Mouse (Mus musculus): ENCODE measurements around the gene Sdhaf2.
"Not testable (repeated sequence)": the region's sequence is repeated elsewhere in the genome, so short reads cannot be mapped to it uniquely, and the experiment has no call there.

Gene Sdhaf2

DNA sequence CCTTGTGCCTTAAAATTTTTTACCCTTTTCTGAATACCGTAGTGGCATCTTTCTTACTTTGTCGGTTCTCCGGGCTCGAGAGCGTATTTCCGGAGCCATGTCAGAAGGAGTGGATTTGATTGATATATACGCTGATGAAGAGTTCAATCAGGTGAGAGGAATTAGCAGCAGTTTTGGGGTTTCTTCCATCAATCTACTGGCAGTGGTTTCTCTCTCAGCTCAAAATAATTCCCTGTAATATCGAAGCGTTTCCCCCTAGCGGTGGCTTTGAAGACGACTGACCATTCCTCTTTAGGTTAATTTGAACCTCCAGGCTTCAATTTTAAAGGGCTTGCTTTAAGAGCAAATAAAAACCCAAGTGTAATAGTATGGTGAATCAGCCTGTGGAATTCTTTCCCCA is at the start of gene Sdhaf2:
Sdhaf2 (minus strand) TSS at position 233 of the 400 bp plus-strand sequence.
- peak in 1 of 2 experiments; percentile 19 for DNase-seq (ENCODE audit: low spot score in 2 of 2)

DNA sequence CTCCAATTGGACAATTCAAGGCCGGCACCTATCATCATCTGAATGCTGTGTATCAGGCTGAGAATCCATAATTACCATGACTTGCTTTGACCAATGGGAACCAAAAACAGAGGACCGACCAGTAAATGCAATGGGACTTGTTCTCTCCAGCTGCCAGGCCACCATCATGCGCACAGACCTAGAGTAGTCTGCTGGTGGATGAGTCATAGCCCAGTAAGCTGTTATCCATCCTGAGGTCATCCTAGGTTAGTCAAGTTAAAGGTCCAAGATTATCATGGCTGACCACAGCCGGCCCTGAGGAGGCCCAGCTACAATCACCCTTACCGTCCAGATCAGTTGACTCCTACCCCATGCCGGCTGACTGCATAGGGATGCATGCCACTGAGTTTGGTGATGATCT is 43.7 kb upstream of the Sdhaf2 start:
- DNase-seq (ENCODE audit: low spot score in 2 of 2): no peak

DNA sequence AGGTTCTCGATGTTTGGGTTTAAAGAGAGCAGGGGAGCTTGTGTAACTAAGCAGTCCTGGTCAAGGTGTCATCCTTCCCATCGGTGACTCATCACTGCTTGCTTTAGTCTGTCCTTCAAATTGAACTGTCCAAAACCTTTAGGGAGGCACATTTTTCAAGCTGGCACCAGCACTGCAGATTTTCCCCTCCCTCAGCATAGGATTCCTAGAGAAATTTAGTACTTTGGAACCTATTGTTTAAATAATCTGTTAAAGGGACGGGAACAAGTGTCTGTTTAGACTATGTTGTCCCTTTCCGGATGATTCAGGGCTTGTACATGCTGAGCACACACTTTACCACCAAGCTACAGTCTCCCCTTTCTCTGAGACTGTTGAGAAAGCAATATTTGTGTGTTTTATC is 39.3 kb upstream of the Sdhaf2 start:
- no peak for DNase-seq (ENCODE audit: low spot score in 2 of 2)

DNA sequence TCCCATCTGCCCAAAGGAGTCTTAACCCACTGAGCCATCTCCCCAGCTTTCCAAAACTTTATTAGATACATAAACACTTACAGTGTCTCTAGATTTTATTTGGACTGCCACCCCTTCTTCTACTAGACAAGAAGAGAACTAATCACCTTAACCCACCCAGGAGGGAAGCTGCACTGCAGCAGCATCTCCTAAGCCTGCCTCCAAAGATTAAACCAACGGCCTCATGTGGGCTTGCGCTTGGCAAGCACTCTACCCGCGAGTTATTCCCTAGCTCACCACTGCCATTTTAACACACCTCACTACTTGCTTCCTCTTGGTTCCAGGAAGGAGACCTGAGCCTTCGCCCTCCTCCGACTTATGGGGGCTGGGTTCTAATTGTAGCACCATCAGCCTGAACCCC is 38.3 kb upstream of the Sdhaf2 start:
- no peak for DNase-seq (ENCODE audit: low spot score in 2 of 2)

DNA sequence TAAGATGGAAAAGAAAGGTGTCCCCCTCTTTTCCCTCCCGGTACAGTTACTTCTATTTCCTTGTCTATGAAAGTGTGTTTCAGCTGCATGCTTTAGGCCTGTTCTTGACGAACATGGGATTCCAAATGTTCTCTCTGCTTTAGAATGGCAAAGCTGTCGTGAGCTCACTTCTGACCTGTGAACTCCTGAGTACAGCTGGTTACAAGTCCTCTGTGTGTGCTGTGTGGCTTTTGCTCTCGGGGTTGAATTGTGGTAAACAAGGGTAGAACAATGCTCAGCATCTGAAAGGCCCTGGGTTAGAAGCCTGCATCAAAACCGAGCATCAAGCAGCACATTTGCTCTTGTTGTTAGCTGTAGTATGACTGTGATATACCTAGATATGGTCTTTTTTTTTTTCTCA is 36.4 kb upstream of the Sdhaf2 start:
- no peak for DNase-seq (ENCODE audit: low spot score in 2 of 2)

DNA sequence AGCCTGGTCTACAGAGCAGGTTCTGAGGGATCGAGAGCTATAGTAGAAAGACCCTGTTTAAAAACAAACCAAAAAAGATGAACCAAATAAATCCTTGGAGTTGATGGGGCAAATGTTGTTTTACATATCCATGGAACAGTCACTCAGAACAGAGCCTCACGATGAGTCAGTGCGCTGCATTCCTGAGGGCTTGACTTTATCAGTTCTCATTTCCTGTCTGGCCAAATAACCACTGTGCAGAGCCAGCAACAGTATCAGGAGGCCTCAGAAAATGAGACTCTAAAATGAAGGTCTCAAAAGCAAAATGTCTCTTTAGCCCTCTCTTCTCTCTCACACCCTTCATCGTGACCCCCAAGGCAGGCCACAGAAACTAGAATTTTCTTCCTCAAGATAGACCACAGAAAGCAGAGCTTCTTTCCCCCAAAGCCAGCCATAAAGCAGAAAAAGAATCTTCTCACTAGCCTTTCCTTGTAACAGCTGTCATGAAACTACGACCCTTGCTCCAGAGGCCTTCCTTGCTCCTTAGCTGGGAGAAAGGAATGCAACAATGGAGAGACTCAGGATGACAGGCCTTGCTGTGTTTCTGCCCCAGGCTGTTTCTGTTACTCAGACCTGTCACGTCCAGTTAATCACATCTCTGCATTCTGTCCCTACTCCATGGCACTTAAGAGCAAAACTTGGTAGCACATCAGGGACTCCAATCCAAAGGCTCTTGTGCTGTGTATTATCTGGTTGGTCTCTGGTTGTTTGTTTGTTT is 35.8 kb upstream of the Sdhaf2 start:
- DNase-seq (ENCODE audit: low spot score in 2 of 2): peak; percentile 71 to 78

DNA sequence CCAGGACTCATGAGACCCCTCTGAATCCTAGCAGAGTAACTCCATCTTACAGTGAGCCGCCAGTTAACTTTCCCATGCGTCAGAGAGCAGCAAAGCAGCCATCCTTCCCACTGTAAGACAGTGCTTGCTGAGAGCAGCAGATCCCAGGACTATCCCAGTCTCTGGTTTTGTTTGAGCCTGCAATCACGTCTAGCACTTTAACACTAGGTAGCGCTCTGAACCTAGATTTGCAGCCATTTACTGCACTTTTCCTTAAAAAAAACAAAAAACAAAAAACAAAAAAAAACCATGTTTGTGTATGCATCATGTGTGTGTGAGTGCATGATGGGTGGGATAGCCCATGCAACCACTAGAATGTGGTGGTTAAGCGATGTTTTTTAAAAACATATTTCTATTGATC is 34.2 kb upstream of the Sdhaf2 start:
- no peak for DNase-seq (ENCODE audit: low spot score in 2 of 2)

DNA sequence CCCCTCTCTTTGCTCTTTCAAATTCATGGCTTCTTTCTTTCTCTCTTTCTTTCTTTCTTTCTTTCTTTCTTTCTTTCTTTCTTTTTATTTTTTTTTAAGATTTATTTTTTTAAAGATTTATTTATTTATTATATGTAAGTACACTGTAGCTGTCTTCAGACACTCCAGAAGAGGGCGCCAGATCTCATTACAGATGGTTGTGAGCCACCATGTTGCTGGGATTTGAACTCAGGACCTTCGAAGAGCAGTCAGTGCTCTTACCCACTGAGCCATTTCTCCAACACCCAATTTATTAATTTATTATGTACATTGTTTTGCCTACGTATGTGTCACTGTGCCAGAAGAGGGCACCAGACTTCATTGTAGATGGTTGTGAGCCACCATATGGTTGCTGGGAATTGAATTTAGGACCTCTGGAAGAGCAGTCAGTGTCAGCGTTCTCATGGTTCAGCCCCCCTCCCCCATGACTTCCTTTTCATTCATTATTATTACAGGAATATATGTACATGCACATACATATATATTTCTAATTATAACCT is 32.0 kb upstream of the Sdhaf2 start:
- not testable (repeated sequence) for DNase-seq (ENCODE audit: low spot score in 2 of 2)

DNA sequence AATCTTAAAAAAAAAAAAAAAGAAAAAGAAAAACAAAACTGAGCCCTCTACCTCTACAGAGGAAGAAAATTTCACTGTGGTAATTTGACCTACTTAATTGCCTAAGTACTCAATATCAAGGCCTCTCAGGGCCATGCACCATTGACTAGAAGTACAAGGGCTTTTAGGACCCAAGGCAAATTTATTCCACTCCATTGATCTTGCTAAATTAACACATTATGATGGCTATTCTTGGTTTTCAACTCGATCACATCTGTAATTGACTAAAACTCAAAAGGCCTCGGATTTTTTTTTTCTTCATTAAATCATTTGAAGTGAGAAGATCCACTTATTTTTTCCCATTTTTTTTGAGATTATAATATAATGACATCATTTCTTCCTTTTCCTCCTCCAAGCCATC is 31.5 kb upstream of the Sdhaf2 start:
- no peak for DNase-seq (ENCODE audit: low spot score in 2 of 2)

DNA sequence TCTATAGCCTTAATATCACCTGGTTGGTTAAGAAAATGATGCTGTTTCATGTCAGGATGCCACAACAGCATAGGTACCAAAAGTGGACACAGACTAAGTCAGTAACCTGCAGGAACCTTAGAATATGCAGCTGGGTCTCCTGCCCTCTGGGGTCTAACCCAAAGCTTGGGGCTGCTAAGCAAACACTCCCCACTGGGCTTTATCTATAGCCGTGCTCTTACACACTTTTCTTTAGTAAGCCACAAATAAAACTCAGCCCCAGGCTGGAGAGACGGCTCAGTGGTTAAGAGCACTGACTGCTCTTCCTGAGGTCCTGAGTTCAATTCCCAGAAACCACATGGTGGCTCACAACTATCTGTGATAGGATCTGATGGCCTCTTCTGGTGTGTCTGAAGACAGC is 31.1 kb upstream of the Sdhaf2 start:
- no peak for DNase-seq (ENCODE audit: low spot score in 2 of 2)

DNA sequence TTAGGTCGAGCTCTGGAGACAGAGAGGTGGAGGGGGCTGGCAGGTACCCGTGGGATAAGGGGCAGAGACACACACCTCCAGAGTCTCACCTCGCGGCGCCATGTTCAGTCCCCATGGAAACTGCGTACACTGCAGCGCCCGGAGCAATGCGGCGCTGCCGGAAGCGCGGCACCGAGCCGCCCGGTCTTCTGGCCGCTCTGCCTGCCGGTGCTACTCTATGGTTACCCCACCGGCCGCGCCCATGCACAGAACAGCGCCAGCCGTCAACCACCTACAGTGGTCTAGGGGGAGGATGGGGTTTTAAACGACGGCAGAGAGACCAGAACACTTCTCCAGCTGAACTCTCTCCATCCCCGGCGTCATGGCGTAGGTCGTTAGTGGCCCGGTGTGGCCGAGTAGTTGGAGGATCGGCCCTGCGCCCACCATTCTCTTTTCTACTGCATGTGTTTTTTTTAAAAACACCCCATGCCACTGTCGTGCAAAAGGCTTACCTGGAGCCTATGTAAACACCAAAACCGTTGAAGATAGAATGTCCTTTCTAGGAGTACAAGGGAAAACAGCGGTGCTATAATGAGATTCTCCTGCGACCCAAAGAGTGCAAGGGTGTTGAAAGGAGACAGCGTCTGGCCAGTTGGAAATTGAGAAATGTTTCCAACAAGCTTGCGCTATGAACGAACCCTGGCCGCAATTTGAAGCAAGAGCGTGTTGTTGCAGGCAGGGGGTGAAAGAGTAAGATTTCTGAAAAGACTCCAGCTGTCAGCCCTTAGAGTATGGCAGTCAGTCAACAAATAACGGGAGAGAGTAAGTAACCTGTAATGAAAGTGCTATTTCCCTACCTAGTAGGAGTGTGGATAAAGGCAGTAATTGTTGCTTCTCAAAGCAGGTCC is 29.9 kb upstream of the Sdhaf2 start, which contains the start of gene Tmem216:
Tmem216 (minus strand) TSS at position 615 of the 887 bp plus-strand sequence.
- DNase-seq (ENCODE audit: low spot score in 2 of 2): peak; percentile 84 to 90

DNA sequence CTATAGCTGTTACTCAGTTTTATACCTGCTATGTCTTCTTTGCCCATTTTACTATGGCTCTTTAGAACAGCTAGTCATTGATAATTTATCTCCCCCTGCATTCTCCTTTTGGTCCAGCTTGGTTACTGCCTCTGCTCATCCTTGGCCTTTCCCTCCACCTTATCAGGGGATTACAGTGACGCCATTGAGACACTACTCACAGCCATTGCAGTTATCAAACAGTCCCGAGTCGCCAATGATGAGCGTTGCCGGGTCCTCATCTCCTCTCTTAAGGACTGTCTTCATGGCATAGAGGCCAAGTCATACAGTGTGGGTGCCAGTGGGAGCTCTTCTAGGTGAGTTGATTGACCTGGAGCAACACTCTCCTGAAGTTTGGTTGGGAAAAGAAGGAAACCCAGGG is 13.5 kb upstream of the Sdhaf2 start:
- no peak for DNase-seq (ENCODE audit: low spot score in 2 of 2)

DNA sequence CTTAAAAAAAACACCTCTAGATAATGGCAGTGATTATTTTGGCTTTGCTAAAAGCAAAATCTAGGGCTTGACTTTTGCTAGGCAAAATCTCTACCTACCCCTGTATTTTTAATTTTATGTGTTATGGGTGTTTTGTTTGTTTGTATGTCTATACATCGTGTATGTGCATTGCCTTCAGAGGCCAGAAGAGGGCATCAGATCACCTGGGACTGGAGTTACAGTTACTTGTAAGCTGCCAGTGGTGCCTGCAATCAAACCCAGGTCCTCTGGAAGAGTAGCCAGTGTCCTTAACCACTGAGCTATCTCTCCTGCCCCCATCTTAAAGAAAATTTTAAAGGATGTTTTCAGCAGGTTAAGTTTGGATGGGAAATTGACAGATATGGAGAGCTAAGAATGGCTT is 4.1 kb upstream of the Sdhaf2 start:
- no peak for DNase-seq (ENCODE audit: low spot score in 2 of 2)

DNA sequence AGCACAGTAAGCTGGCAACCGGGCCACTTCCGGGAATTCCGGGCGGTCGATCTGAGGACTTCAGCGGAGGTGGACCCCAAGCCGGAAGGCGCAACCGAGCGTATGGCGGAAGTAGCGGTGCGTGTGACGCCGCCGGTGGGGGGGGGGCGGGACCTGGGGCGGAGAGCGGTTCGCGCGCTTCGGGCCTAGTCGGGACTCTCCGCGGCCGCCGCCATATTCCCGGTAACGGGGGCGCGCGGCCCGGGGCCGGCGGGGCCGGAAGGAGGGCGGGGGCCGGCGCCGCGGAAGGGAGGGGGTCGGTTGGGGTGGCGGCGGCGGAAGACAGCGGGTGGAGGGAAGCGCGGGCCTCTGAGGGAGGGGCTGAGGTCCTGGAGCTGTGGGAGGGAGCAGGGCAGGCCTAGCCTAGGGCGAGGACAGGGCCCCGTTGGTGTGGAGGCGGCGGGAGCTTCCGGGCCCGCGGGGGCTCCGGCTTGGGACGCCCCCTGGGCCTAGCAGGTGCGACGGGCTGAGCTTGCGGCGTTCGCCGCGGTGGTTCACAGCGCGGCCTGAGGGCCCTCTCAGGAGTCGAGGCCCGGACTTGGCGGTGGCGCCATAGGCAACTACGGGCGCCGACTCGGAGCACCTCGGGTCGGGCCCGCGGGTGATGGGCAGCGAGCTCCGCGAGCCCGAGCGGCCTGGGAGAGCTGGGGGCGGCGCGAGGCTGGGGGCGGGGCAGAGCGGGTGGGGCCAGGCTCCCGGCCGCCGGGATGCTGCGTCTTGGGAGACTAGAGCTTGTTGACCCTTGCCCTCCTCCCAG is 638 bp downstream of the Sdhaf2 start, which contains the start of gene Cpsf7:
Cpsf7 (plus strand) TSS at position 161 of the 796 bp plus-strand sequence.
- peak; percentile 91 for DNase-seq (ENCODE audit: low spot score in 2 of 2)

DNA sequence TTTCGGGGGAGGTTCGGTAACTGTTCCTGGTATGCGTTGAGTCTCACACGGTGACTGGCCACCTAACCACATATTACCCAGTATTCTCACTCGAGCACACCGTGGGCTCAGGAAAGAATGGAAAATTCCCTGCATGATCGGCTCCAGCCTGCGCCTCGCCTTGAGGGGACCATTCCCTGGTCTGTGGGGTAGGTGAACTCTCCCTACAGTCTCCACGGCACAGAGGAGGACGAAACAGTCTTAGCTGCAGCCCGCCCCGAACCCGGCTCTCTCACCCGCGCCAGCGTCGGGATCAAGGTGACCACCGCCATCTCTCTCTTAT is 1.2 kb downstream of the Sdhaf2 start:
- DNase-seq (ENCODE audit: low spot score in 2 of 2): no peak

DNA sequence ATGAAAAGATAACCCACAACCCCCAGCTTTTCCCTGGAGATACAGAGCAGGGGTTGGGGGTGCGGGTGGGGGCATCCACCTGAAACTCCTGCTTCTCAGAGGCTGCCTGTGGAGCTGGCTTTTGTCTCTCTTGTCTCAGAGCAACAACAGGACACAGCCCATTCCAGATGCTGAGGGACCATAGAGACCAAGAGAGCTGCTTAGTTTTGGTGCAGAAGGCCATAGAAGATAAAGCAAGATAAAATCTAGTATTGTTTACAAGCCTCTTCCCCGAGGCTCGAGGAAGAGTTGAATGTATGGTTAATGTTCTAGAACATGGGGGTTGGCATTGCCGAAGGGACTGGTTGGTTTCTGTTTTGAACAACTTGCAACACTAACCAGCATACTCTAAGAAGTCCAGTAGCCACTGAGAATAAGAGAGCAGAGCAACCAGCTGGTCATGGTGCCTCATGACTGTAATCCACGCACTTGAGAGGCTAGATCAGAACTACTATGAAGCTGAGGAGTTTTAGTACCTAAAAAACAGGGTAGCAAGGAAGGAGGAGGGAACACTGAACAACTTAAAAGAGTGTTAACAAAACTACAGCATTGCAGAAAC is 2.4 kb downstream of the Sdhaf2 start:
- DNase-seq (ENCODE audit: low spot score in 2 of 2): no peak

DNA sequence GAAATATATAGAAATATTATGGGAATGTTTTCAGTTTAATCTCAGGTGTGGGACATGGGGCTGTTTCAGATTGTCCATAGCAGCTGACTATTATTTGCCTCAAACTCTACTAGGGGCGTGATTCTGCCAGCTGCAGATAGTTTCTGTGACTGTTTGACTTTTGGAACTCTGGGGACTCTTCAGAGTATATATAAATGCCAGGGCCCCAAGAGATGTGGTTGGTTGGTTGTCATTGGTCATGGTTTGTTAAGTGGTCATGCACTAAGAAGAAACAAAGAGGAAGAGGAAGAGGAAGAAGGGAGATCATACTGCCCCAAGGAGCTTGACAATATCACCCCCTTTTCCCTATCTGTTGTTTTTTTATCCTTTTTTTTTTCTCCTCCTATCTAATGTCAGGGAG is 4.0 kb downstream of the Sdhaf2 start:
- DNase-seq (ENCODE audit: low spot score in 2 of 2): no peak

DNA sequence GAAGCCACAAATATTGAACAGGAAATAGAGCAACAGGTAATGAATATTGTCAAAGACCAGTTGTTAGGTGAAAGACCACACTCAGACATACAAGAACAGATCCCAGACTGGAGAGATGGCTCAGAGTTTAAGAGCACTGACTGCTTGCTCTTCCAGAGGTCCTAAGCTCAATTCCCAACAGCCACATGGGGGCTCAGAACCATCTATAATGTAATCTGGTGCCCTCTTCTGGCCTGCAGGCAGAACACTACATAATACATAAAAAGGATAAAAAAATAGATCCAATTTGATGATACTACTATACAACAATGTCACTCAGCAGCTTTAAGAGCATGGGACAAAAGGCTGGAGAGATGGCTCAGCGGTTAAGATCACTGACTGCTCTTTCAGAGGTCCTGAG is 5.6 kb downstream of the Sdhaf2 start:
- no peak for DNase-seq (ENCODE audit: low spot score in 2 of 2)

DNA sequence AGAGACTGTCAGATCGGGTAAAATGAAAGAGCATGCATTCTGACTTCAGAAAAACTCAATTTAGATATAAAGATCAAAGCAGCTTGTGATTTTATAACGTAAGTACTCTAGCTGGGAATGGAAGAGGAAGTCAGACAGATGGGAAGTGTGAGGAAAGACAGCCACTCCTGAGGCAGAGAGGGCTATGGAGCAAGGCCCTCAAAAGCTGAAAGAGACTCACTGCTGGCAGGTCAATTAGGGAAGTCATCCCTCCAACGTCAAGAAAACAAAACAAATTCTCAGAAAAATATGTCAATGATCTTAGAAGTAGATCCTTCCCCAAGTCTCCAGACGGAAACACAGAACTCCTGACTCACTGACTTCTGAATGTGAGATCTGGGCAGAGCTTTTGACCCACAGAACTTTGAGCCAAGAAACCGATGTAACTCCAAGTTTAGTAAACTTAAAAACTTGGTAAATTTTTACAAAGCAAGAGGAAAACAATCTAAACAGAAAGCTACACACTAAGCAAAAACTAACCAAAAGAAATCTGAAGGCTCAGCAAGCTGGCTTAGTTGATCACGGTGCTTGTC is 15.1 kb downstream of the Sdhaf2 start:
- peak in 1 of 2 experiments; percentile 14 for DNase-seq (ENCODE audit: low spot score in 2 of 2)

DNA sequence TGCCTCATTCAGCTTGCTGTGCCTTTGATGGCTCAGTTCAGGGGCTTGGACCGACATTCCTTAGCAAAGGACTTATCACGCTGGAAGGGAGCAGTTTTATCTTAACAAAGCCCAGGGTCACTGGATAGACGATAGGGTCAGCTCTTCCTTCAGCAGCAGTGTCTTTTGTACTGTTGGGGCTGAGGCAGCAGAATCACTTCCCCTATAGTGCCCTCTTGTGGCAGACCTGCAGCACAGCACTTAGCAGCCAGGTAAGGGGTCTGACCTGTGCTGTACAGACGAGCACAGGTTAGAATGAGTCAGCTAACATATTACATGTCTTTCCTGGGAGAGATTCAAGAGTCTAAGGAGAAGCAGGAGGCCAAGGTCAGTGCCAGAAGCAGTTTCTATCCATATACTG is 23.4 kb downstream of the Sdhaf2 start:
- DNase-seq (ENCODE audit: low spot score in 2 of 2): no peak

DNA sequence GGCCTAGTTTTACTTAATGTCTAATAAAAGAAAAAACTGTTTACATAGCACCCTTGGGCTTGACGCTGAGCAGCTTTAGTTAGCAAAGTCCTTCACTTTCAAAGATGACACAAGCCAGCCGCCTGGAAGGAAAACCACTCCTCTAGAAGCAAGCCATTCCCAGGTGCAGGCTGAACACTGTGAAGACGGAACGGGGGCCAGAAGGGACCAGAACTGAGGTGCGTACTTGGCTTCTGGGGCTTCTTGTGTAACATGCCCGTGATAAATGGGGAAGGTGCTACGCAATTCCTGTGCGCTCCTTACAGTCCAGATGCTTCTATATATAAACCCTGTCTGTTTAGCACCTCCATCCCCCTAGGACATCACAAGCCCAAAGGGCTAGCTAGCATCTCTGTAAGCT is 25.4 kb downstream of the Sdhaf2 start:
- DNase-seq (ENCODE audit: low spot score in 2 of 2): no peak

Data from heart, adult 9 months (tissue).